10 mouse cellular contexts compared by ENCODE assay signal in the genomic region with DNA sequence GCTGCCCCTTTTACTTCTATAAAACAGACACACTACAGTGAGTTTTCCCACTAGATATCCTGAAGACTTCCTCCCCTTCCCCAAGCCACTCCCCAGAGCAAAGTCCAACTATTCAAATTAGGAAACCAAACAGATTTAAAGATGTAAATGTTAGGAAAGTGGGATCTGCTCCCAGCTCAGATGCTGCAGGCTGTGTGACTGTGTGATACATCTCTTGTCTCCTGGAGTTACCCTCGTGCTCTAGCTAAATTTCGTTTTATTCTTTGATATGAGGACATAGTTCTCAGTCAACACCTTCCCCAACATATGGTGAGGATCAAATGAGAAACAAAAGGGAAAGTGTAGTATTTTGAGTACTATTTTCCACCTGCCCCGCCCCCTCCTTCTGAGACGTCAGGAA. TPM values are rescaled to one million over a fixed set of nuclear protein-coding genes. Genes with fewer than 3 reads are reported as not detected.
DNase-seq lines count a peak whose midpoint lies in the region; ATAC-seq and TF ChIP-seq lines count a peak whose summit lies in the region.
"Had no signal": no experiment of that assay in that cellular context is flagged by ENCODE, and none has a peak within 500 bp of the region (broad histone marks: within the 10 kb centered on the region; RNA-seq: fewer than 3 reads in every experiment).

No protein-coding gene starts in this region.

- intact Hi-C loops in heart, adult 2 months (cut with DNase I) = no loop called here

- no peaks in the 10 kb centered on the region for H3K79me2 ChIP-seq in heart, adult 2 months (replicated peaks; ENCODE audit: control insufficient read depth, insufficient read depth, low read length)

- 34% methylated on average over 4 of the region's 4 CpGs for WGBS in heart, embryonic 13.5 days
- 51% methylated on average over 4 of the region's 4 CpGs for WGBS in heart, adult 2 months
- WGBS in midbrain, embryonic 12.5 days = 73% methylated on average over 4 of the region's 4 CpGs
- 74% methylated on average over 4 of the region's 4 CpGs for WGBS in midbrain, embryonic 10.5 days
- 37% methylated on average over 4 of the region's 4 CpGs for WGBS in limb, embryonic 15.5 days

- no peak for DNase-seq in heart, adult 2 months
- DNase-seq in midbrain, embryonic 10.5 days (ENCODE audit: low spot score) = no peak
- DNase-seq in thymus, postnatal 36 days = no peak
- no peak for DNase-seq in retina, embryonic 14.5 days (ENCODE audit: low spot score)
- DNase-seq in ovary, postnatal 36 days (ENCODE audit: low spot score) = no peak
- DNase-seq: adrenal gland, adult 2 months had no signal

- no peaks in the 10 kb centered on the region for H3K9me3 ChIP-seq in heart, embryonic 13.5 days
- no peaks in the 10 kb centered on the region for H3K9me3 ChIP-seq in midbrain, embryonic 12.5 days
- no peaks in the 10 kb centered on the region for H3K9me3 ChIP-seq in midbrain, embryonic 10.5 days (replicated peaks)
- no peaks in the 10 kb centered on the region for H3K9me3 ChIP-seq in limb, embryonic 15.5 days

- no peak for TF ChIP-seq CTCF in heart, adult 2 months (IDR thresholded peaks at IDR 0.05)

- TF ChIP-seq EP300 in heart, adult 2 months (IDR thresholded peaks at IDR 0.05; ENCODE audit: insufficient read depth, low read depth, low read length) = no peak

- no peak for TF ChIP-seq POLR2A in heart, adult 2 months (IDR thresholded peaks at IDR 0.05; ENCODE audit: insufficient read depth, low read depth, low read length)

- no peaks in the 10 kb centered on the region for H3K36me3 ChIP-seq in heart, embryonic 13.5 days
- H3K36me3 ChIP-seq in heart, adult 2 months (ENCODE audit: control insufficient read depth, insufficient read depth, low read length) = no peaks in the 10 kb centered on the region
- no peaks in the 10 kb centered on the region for H3K36me3 ChIP-seq in midbrain, embryonic 12.5 days
- H3K36me3 ChIP-seq in midbrain, embryonic 10.5 days = no peaks in the 10 kb centered on the region
- no peaks in the 10 kb centered on the region for H3K36me3 ChIP-seq in limb, embryonic 15.5 days

- 0 out of 2 replicates have a peak overlapping the region, but pooled peaks have one; percentile 10 for H3K9ac ChIP-seq in heart, embryonic 13.5 days
- H3K9ac ChIP-seq in heart, adult 2 months (ENCODE audit: low read depth, low read length) = no peak overlapping the region
- no peak overlapping the region for H3K9ac ChIP-seq in midbrain, embryonic 12.5 days (replicated peaks)
- H3K9ac ChIP-seq in limb, embryonic 15.5 days = no peak overlapping the region

- H3K4me1 ChIP-seq in heart, embryonic 13.5 days = peaks cover 19% of the 10 kb centered on the region
- no peaks in the 10 kb centered on the region for H3K4me1 ChIP-seq in heart, adult 2 months (ENCODE audit: control insufficient read depth, insufficient read depth, low read length)
- peaks cover 11% of the 10 kb centered on the region for H3K4me1 ChIP-seq in midbrain, embryonic 12.5 days
- peaks cover 10% of the 10 kb centered on the region for H3K4me1 ChIP-seq in midbrain, embryonic 10.5 days
- H3K4me1 ChIP-seq in limb, embryonic 15.5 days = peaks cover 11% of the 10 kb centered on the region; the same call in 1 of the 2 replicates

- no peaks in the 10 kb centered on the region for H3K27me3 ChIP-seq in heart, embryonic 13.5 days (replicated peaks)
- H3K27me3 ChIP-seq in heart, adult 2 months (ENCODE audit: control insufficient read depth, insufficient read depth, low read length) = no peaks in the 10 kb centered on the region
- no peaks in the 10 kb centered on the region for H3K27me3 ChIP-seq in midbrain, embryonic 12.5 days
- no peaks in the 10 kb centered on the region for H3K27me3 ChIP-seq in midbrain, embryonic 10.5 days (ENCODE audit: low read depth, poor library complexity, severe bottlenecking)
- H3K27me3 ChIP-seq in limb, embryonic 15.5 days = no peaks in the 10 kb centered on the region

- ATAC-seq in heart, embryonic 13.5 days (ENCODE audit: extremely low read depth, insufficient number of reproducible peaks, low FRiP score, low TSS enrichment) = no peak
- no peak for ATAC-seq in midbrain, embryonic 12.5 days (ENCODE audit: low FRiP score, low read depth)
- peak; percentile 35; the same call in 1 of the 2 replicates for ATAC-seq in limb, embryonic 15.5 days (ENCODE audit: insufficient number of reproducible peaks, low FRiP score, low TSS enrichment, low read depth)

- H3K4me2 ChIP-seq in heart, embryonic 13.5 days = peak overlapping the region; percentile 33
- H3K4me2 ChIP-seq in midbrain, embryonic 12.5 days (replicated peaks) = no peak overlapping the region
- no peak overlapping the region for H3K4me2 ChIP-seq in limb, embryonic 15.5 days

- H3K4me3 ChIP-seq in heart, embryonic 13.5 days = no peak overlapping the region
- H3K4me3 ChIP-seq in heart, adult 2 months = no peak overlapping the region
- H3K4me3 ChIP-seq in midbrain, embryonic 12.5 days = no peak overlapping the region
- H3K4me3 ChIP-seq in midbrain, embryonic 10.5 days = no peak overlapping the region
- no peak overlapping the region for H3K4me3 ChIP-seq in limb, embryonic 15.5 days

- H3K27ac ChIP-seq in heart, embryonic 13.5 days (replicated peaks) = peak overlapping the region; percentile 34
- H3K27ac ChIP-seq in heart, adult 2 months = no peak overlapping the region
- peak overlapping the region; percentile 66 for H3K27ac ChIP-seq in midbrain, embryonic 12.5 days (replicated peaks)
- no peak overlapping the region for H3K27ac ChIP-seq in midbrain, embryonic 10.5 days (replicated peaks)
- peak overlapping the region; percentile 60; the same call in 1 of the 2 replicates for H3K27ac ChIP-seq in limb, embryonic 15.5 days
- H3K27ac ChIP-seq: macrophage had no signal

RNA-seq across cellular contexts. Expression of gene Spata6, which starts 48.3 kb away (rescaled TPM):
- polyA plus RNA-seq in heart, embryonic 13.5 days (2015; fragmentation: Nextera tagmentation; extraction: Ambion mirVana) = 18.4 and 18.6 TPM in 2 replicates
- 1 to 10 TPM; 7.3 to 7.6 TPM for total RNA-seq in heart, adult 2 months (2021)
- 5.4 and 6.6 TPM in 2 replicates for polyA plus RNA-seq in heart, adult 2 months (2012; rRNA removed)
- polyA plus RNA-seq in midbrain, embryonic 12.5 days (2016; fragmentation: Nextera tagmentation; extraction: Ambion mirVana) = 23.8 and 27.3 TPM in 2 replicates
- 33.1 and 33.7 TPM in 2 replicates for polyA plus RNA-seq in midbrain, embryonic 10.5 days (2016; fragmentation: Nextera tagmentation; extraction: Ambion mirVana)
- 25.8 and 28.3 TPM in 2 replicates for polyA plus RNA-seq in limb, embryonic 15.5 days (2015; fragmentation: Nextera tagmentation; extraction: Ambion mirVana)

Comparison
In these comparisons a context has a peak if more than half of its experiments do, and no peak if none do; other contexts are left out.
1. H3K27ac ChIP-seq: peak in heart, embryonic 13.5 days (single experiment), midbrain, embryonic 12.5 days (single experiment) and limb, embryonic 15.5 days (single experiment); none in heart, adult 2 months (single experiment) and midbrain, embryonic 10.5 days (single experiment).